Mouse (Mus musculus): ENCODE measurements at regions not wholly inside any gene's neighbourhood (a gene's known extent, or its start where the extent isn't known, plus 50 kb on each side); places are given as distances from the start of the nearest gene placed in this dataset.

DNA sequence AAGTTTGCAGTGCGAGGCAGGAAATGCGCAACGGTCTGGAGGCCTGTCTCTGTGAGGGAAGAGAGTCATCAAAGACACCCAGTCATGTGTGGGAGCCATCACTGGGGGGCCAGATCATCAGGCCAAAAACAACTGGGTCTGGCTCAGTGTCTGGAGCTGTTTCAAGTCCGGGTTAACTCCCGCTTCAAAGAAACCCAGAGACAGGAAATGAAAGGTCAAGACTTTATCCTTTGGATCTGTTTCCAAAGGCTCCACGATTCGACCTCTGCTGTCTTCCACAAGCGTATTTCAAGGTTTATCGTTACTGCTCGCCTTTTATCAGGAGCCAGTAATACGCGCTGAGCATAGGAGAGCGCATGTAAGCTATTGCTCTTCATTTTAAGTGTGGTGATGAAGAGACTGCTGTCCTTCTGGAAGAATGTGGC is 325.7 kb downstream of the Adamts20 start:
- TF ChIP-seq CTCF (IDR thresholded peaks at IDR 0.05; ENCODE audit: low read depth) (no peak), EP300 (IDR thresholded peaks at IDR 0.05; ENCODE audit: low read depth) (no peak)

Measured in liver, embryonic 14.5 days (tissue).